Mouse (Mus musculus) testis, adult 2 months (tissue): ENCODE results near the gene Emilin1. TPM values are rescaled to one million over a fixed set of nuclear protein-coding genes. Genes with fewer than 3 reads are reported as not detected.
A peak's percentile ranks its signal among the peaks of the same experiment; 100 is the strongest.

Experiments
- H3K27ac ChIP-seq: fragments of 200-500 bp; 2 replicates; pipeline ENCODE4 v1.5.1; 2012; ENCODE audit warnings: low read depth, low read length; ENCODE audit not compliant: control insufficient read depth, insufficient read depth
- H3K27me3 ChIP-seq: fragments of 200-500 bp; 2 replicates; pipeline ENCODE4 v1.6.1; 2012; ENCODE audit warnings: mild to moderate bottlenecking, low read length, moderate library complexity; ENCODE audit not compliant: control insufficient read depth, insufficient read depth
- H3K36me3 ChIP-seq: fragments of 200-500 bp; 2 replicates; pipeline ENCODE4 v1.6.1; 2012; ENCODE audit warnings: mild to moderate bottlenecking, low read length; ENCODE audit not compliant: control insufficient read depth, insufficient read depth
- H3K4me1 ChIP-seq: fragments of 200-500 bp; 2 replicates; pipeline ENCODE4 v1.6.1; 2012; ENCODE audit warnings: low read length; ENCODE audit not compliant: control insufficient read depth, insufficient read depth
- H3K4me3 ChIP-seq: fragments of 200-500 bp; 2 replicates; pipeline ENCODE4 v1.5.1; 2012; ENCODE audit warnings: low read depth, mild to moderate bottlenecking, low read length, moderate library complexity, mixed read lengths; ENCODE audit not compliant: control insufficient read depth
- CTCF ChIP-seq: fragments of 200-500 bp; IDR thresholded peaks from 2 replicates; pipeline ENCODE4 v1.5.1; 2012; ENCODE audit warnings: low read depth, mild to moderate bottlenecking, inconsistent platforms, low read length, moderate library complexity; ENCODE audit not compliant: control insufficient read depth, insufficient read depth, insufficient replicate concordance
- POLR2A ChIP-seq: fragments of 200-500 bp; IDR thresholded peaks from 2 replicates; pipeline ENCODE4 v1.6.1; 2012; ENCODE audit warnings: low read depth, mild to moderate bottlenecking, inconsistent platforms, low read length, moderate library complexity; ENCODE audit not compliant: control insufficient read depth
- polyA plus RNA-seq: library from polyadenylated mRNA; depleted of rRNA; stranded (reverse); fragments of >200 nt; gene quantifications from 2 replicates; pipeline ENCODE4 v1.2.3, GENCODE M21; 2012

Gene Emilin1
- polyA plus RNA-seq, 1 experiment: 5.7 TPM

DNA sequence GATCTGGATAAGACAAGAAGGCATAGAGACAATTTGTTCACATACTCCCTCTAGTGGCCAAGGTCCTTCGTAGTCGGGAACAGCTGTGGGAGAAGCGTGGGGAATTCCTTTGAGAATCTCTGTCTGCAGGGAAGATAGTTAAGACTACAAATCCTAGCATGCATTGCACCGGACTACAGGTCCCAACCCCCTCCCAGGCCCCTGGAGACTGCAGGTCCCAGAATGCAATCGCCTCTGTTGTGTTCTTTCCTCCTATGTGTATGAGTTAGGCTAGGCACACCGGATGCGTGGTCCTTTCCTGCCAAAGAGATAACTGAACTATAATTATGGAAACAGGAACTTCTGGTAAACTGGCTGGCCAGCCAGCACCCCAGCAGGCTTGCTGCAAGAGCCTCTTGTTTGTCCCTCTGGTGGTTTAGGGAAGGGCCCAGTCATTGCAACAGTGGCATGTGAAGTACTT is 2.8 kb downstream of the Emilin1 start:
- no peaks in the 10 kb centered on the region for H3K27me3 ChIP-seq
- TF ChIP-seq POLR2A (no peak), CTCF (no peak)
- no peaks in the 10 kb centered on the region for H3K36me3 ChIP-seq
- no peak overlapping the region for H3K4me3 ChIP-seq
- peaks cover 11% of the 10 kb centered on the region for H3K4me1 ChIP-seq
- peak overlapping the region; percentile 9; the same call in 1 of the 2 replicates for H3K27ac ChIP-seq

DNA sequence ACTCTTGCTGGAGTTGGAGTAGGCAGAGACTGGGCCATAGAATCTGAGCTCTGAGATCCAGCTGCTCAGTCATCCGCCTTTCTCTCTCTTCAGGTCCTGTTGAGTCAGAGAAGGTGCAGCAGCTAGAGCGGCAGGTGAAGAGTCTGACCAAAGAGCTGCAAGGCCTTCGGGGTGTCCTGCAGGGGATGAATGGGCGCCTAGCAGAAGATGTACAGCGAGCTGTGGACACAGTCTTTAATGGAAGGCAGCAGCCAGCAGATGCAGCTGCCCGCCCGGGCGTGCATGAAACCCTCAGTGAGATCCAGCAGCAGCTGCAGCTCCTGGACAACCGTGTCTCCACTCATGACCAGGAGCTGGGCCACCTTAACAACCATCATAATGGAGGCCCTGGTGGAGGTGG is 3.6 kb downstream of the Emilin1 start:
- TF ChIP-seq CTCF: no peak
- TF ChIP-seq POLR2A: no peak
- Histone ChIP-seq H3K27me3 (no peaks in the 10 kb centered on the region), H3K4me3 (no peak overlapping the region), H3K36me3 (no peaks in the 10 kb centered on the region), H3K27ac (no peak overlapping the region), H3K4me1 (peaks cover 16% of the 10 kb centered on the region)

DNA sequence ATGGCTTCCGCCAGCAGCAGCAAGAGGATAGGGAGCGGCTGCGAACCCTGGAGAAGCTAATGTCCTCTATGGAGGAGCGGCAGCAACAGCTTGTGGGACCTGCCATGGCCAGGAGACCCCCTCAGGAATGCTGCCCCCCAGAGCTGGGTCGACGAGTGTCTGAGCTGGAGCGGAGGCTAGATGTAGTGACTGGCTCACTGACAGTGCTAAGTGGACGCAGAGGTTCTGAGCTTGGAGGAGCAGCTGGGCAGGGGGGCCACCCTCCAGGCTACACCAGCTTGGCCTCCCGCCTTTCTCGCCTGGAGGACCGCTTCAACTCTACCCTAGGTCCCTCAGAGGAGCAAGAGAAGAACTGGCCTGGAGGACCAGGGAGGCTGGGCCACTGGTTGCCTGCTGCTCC is 4.1 kb downstream of the Emilin1 start:
- H3K4me1 ChIP-seq: peaks cover 21% of the 10 kb centered on the region
- H3K27me3 ChIP-seq: no peaks in the 10 kb centered on the region
- no peak overlapping the region for H3K27ac ChIP-seq
- no peak for TF ChIP-seq CTCF
- no peak for TF ChIP-seq POLR2A
- no peak overlapping the region for H3K4me3 ChIP-seq
- no peaks in the 10 kb centered on the region for H3K36me3 ChIP-seq

DNA sequence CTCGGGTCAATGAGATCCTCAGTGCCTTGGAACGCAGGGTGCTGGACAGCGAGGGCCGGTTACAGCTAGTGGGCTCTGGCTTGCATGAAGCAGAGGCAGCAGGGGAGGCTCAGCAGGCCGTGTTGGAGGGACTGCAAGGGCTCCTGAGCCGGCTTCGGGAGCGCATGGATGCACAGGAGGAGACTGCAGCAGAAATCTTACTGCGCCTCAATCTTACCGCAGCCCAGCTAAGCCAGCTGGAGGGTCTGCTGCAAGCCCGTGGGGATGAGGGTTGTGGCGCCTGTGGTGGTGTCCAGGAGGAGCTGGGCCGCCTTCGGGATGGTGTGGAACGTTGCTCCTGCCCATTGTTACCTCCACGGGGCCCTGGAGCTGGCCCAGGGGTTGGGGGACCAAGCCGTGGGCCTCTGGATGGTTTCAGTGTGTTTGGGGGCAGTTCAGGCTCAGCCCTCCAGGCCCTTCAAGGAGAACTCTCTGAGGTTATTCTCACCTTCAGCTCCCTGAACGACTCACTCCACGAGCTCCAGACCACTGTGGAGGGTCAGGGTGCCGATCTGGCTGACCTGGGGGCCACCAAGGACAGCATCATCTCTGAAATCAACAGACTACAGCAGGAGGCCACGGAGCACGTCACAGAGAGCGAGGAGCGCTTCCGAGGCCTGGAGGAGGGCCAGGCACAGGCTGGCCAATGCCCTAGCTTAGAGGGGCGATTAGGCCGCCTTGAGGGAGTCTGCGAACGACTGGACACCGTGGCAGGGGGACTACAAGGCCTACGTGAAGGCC is 4.9 kb downstream of the Emilin1 start:
- Histone ChIP-seq H3K36me3 (no peaks in the 10 kb centered on the region), H3K27ac (no peak overlapping the region), H3K4me1 (peaks cover 23% of the 10 kb centered on the region), H3K4me3 (no peak overlapping the region), H3K27me3 (no peaks in the 10 kb centered on the region)
- TF ChIP-seq POLR2A: no peak
- TF ChIP-seq CTCF: no peak

DNA sequence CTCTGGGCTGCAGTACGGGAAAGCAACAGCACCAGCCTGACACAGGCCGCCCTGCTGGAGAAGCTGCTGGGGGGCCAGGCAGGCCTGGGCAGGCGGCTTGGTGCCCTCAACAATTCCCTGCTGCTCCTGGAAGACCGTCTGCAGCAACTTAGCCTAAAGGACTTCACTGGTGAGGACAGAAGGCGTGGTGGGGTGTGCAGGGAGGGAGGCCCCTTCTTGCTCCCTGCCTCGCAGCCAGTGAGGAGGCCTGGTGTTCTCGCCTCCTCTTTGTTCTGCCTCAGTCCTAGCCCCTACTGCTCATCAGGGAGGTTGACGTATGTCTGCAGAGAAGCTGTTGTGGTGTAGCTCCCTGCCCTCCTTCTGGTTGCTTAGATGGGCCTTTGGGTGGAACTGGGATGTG is 5.5 kb downstream of the Emilin1 start:
- H3K4me3 ChIP-seq: no peak overlapping the region
- H3K27me3 ChIP-seq: no peaks in the 10 kb centered on the region
- H3K27ac ChIP-seq: no peak overlapping the region
- no peak for TF ChIP-seq CTCF
- TF ChIP-seq POLR2A: no peak
- H3K4me1 ChIP-seq: peaks cover 23% of the 10 kb centered on the region
- no peaks in the 10 kb centered on the region for H3K36me3 ChIP-seq

DNA sequence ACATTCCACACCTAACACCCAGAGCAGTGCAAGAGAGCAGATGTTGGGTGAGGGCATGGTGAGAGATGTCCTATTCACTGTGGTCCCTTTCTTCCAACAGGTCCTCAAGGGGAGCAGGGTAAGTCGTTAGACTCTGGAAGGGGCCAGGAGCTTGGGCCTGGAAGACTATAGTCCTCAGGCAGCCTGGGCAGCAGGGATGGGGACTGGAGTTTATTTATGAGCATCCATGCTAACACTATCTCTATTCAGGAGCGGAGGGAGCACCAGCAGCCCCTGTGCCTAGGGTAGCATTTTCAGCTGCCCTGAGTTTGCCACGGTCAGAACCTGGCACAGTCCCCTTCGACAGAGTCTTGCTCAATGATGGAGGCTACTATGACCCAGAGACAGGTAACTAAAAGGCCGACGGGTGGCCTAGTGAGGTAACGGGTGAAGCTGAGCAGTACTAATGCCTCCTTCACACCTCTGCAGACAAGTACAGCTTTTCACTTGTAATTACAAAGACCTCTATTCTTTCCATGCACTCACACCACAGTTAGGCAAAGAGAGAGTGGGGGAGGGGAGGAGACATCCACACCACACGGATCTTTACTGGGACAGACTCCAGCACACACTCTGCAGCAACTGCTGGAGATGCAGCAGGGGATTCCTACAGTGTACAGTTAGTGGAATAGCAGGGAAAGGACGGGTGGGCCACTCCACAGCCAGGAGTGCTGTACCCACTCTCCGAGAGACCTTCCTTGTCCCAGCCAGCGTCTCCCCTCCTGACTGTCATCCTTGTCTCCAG is 6.8 kb downstream of the Emilin1 start:
- Histone ChIP-seq H3K4me3 (peak overlapping the region; percentile 78), H3K36me3 (no peaks in the 10 kb centered on the region), H3K27ac (no peak overlapping the region)

DNA sequence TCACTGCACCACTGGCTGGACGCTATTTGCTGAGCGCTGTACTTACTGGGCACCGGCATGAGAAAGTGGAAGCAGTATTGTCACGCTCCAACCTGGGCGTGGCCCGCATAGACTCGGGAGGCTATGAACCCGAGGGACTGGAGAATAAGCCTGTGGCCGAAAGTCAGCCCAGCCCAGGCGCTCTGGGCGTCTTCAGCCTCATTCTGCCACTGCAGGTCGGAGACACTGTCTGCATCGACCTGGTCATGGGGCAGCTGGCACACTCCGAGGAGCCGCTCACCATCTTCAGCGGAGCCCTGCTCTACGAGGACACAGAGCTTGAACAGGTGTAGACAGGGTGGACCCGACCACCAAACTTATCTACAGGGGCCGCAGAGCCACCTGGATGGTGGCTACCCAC is 7.4 kb downstream of the Emilin1 start:
- H3K27ac ChIP-seq: no peak overlapping the region
- H3K4me3 ChIP-seq: peak overlapping the region; percentile 78
- TF ChIP-seq POLR2A (0 out of 2 replicates have a peak, but pooled peaks have one; percentile 19), CTCF (0 out of 2 replicates have a peak, but pooled peaks have one; percentile 23)
- no peaks in the 10 kb centered on the region for H3K36me3 ChIP-seq
- H3K27me3 ChIP-seq: no peaks in the 10 kb centered on the region
- H3K4me1 ChIP-seq: peaks cover 21% of the 10 kb centered on the region

More for the DNA sequence above, 6.8 kb downstream of the Emilin1 start:
- Histone ChIP-seq H3K27me3 (no peaks in the 10 kb centered on the region), H3K4me1 (peaks cover 21% of the 10 kb centered on the region)
- TF ChIP-seq POLR2A: no peak; the same call in 1 of the 2 replicates
- no peak for TF ChIP-seq CTCF
